Mouse (Mus musculus) kidney, adult 2 months (tissue): ENCODE data around the gene Ehmt2.

ENCODE experiments used
- CTCF ChIP-seq: fragments of 200-500 bp; conservative IDR thresholded peaks from 2 replicates; pipeline ENCODE4 v1.5.1; 2011; ENCODE audit warnings: low read depth, mild to moderate bottlenecking, control low read depth, low read length, moderate library complexity, mixed read lengths; ENCODE audit not compliant: insufficient read depth, insufficient read length
- POLR2A ChIP-seq: fragments of 200-500 bp; IDR thresholded peaks from one replicate; pipeline ENCODE4 v1.6.1; 2011; ENCODE audit warnings: low read depth, low read length, control low read depth

- TF ChIP-seq CTCF (no peak), POLR2A (no peak)
Observed at GRCm38 (mm10) chr17:34899890-34900243, 1.6 kb downstream of the Ehmt2 start.
